Mouse (Mus musculus): ENCODE measurements at regions not wholly inside any gene's neighbourhood (a gene's known extent, or its start where the extent isn't known, plus 50 kb on each side); places are given as distances from the start of the nearest gene placed in this dataset.

DNA sequence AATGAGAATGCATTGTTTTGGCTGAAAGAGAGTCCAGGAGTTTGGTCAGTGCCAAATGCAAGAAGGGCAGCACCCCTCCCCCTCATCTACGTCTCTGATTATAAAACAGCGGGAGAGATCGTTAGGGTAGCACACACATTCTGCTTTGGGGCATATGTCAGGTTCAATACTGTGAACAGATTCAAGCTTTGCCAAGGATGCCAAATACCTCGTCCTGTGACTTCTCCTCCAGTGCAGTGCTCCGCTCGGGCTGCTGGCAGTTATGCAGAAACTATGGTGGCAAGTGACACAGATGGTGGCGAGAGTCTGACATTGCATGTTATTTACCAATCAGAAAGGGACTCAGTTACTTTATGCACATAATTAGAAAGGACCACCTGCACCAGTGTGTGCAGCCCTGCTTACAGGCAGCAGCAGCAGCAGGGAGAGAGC is 799.9 kb downstream of the Robo1 start:
- TF ChIP-seq TAL1 (IDR thresholded peaks at IDR 0.05; ENCODE audit: low read length) (no peak), GATA1 (IDR thresholded peaks at IDR 0.05; ENCODE audit: low read length) (no peak)
